Mouse (Mus musculus): ENCODE data around the gene Paxip1. TPM values are rescaled to one million over a fixed set of nuclear protein-coding genes. Genes with fewer than 3 reads are reported as not detected.

The Paxip1 gene
- polyA plus RNA-seq, 1 experiment from 2014 or later = 16.9 TPM

GRCm38 (mm10) chr5:27724460-27724859, 67.0 kb downstream of the Paxip1 start:
- Histone ChIP-seq H3K9ac (no peak overlapping the region), H3K9me3 (replicated peaks) (no peaks in the 10 kb centered on the region), H3K36me3 (no peaks in the 10 kb centered on the region), H3K27ac (no peak overlapping the region), H3K4me1 (replicated peaks) (0 out of 2 replicates have a peak, but pooled peaks cover 2% of the 10 kb centered on the region), H3K4me3 (replicated peaks) (no peak overlapping the region), H3K4me2 (no peak overlapping the region), H3K27me3 (no peaks in the 10 kb centered on the region)
- DNase-seq = no peak
- no peak for ATAC-seq (ENCODE audit: low read depth)
- WGBS (ENCODE audit: insufficient replicate concordance) = 16% methylated on average over 2 of the region's 2 CpGs

GRCm38 (mm10) chr5:27719311-27719710, 72.2 kb downstream of the Paxip1 start:
- H3K4me2 ChIP-seq = no peak overlapping the region
- 34% methylated on average over 2 of the region's 2 CpGs for WGBS (ENCODE audit: insufficient replicate concordance)
- 0 out of 2 replicates have a peak, but pooled peaks cover 5% of the 10 kb centered on the region for H3K27me3 ChIP-seq
- H3K36me3 ChIP-seq = no peaks in the 10 kb centered on the region
- ATAC-seq (ENCODE audit: low read depth) (no peak), DNase-seq (no peak)
- no peak overlapping the region for H3K9ac ChIP-seq
- H3K4me1 ChIP-seq (replicated peaks) = no peaks in the 10 kb centered on the region
- no peak overlapping the region for H3K27ac ChIP-seq
- no peaks in the 10 kb centered on the region for H3K9me3 ChIP-seq (replicated peaks)
- H3K4me3 ChIP-seq (replicated peaks) = no peak overlapping the region

GRCm38 (mm10) chr5:27717301-27717700, 74.2 kb downstream of the Paxip1 start:
- H3K4me1 ChIP-seq (replicated peaks) = no peaks in the 10 kb centered on the region
- DNase-seq = no peak
- no peak overlapping the region for H3K4me3 ChIP-seq (replicated peaks)
- no peaks in the 10 kb centered on the region for H3K9me3 ChIP-seq (replicated peaks)
- no peak overlapping the region for H3K4me2 ChIP-seq
- H3K36me3 ChIP-seq = no peaks in the 10 kb centered on the region
- peaks cover 16% of the 10 kb centered on the region; the same call in 1 of the 2 replicates for H3K27me3 ChIP-seq
- H3K9ac ChIP-seq = no peak overlapping the region
- no peak for ATAC-seq (ENCODE audit: low read depth)
- H3K27ac ChIP-seq = no peak overlapping the region

GRCm38 (mm10) chr5:27716026-27716425, 75.5 kb downstream of the Paxip1 start:
- H3K4me3 ChIP-seq (replicated peaks) = no peak overlapping the region
- no peak overlapping the region for H3K9ac ChIP-seq
- no peak overlapping the region for H3K27ac ChIP-seq
- no peak for DNase-seq
- ATAC-seq (ENCODE audit: low read depth) = no peak
- no peaks in the 10 kb centered on the region for H3K9me3 ChIP-seq (replicated peaks)
- H3K27me3 ChIP-seq = peaks cover 22% of the 10 kb centered on the region; the same call in 1 of the 2 replicates
- no peaks in the 10 kb centered on the region for H3K36me3 ChIP-seq
- peaks cover 4% of the 10 kb centered on the region; the same call in 1 of the 2 replicates for H3K4me1 ChIP-seq (replicated peaks)
- WGBS (ENCODE audit: insufficient replicate concordance) = 70% methylated on average over 4 of the region's 4 CpGs
- H3K4me2 ChIP-seq = no peak overlapping the region

- DNase-seq = no peak
- H3K4me1 ChIP-seq (replicated peaks) = peaks cover 20% of the 10 kb centered on the region
- no peak overlapping the region for H3K4me2 ChIP-seq
- peaks cover 26% of the 10 kb centered on the region; the same call in 1 of the 2 replicates for H3K27me3 ChIP-seq
- no peak for ATAC-seq (ENCODE audit: low read depth)
- no peaks in the 10 kb centered on the region for H3K36me3 ChIP-seq
- H3K9ac ChIP-seq = no peak overlapping the region
- H3K4me3 ChIP-seq (replicated peaks) = no peak overlapping the region
- H3K9me3 ChIP-seq (replicated peaks) = no peaks in the 10 kb centered on the region
- WGBS (ENCODE audit: insufficient replicate concordance) = 57% methylated on average over 9 of the region's 9 CpGs
- H3K27ac ChIP-seq = no peak overlapping the region
Measured at GRCm38 (mm10) chr5:27714356-27714755, 77.1 kb downstream of the Paxip1 start.

GRCm38 (mm10) chr5:27711461-27712192, 79.9 kb downstream of the Paxip1 start:
- Histone ChIP-seq H3K9me3 (replicated peaks) (no peaks in the 10 kb centered on the region), H3K9ac (no peak overlapping the region), H3K4me1 (replicated peaks) (peaks cover 48% of the 10 kb centered on the region), H3K27me3 (peaks cover 26% of the 10 kb centered on the region; the same call in 1 of the 2 replicates), H3K27ac (no peak overlapping the region), H3K36me3 (no peaks in the 10 kb centered on the region), H3K4me2 (no peak overlapping the region), H3K4me3 (replicated peaks) (no peak overlapping the region)
- DNase-seq = no peak
- no peak for ATAC-seq (ENCODE audit: low read depth)
- 68% methylated on average over 8 of the region's 8 CpGs for WGBS (ENCODE audit: insufficient replicate concordance)

- H3K4me2 ChIP-seq = peak overlapping the region; percentile 71
- 1% methylated on average over 6 of the region's 6 CpGs for WGBS (ENCODE audit: insufficient replicate concordance)
- DNase-seq = peak; percentile 72
- H3K4me3 ChIP-seq (replicated peaks) = peak overlapping the region; percentile 33
- no peaks in the 10 kb centered on the region for H3K36me3 ChIP-seq
- peaks cover 59% of the 10 kb centered on the region for H3K4me1 ChIP-seq (replicated peaks)
- H3K27ac ChIP-seq = peak overlapping the region; percentile 90
- H3K9me3 ChIP-seq (replicated peaks) = no peaks in the 10 kb centered on the region
- H3K9ac ChIP-seq = peak overlapping the region; percentile 64
- ATAC-seq (ENCODE audit: low read depth) = peak; percentile 87
- peaks cover 15% of the 10 kb centered on the region; the same call in 1 of the 2 replicates for H3K27me3 ChIP-seq
Measured at GRCm38 (mm10) chr5:27708209-27708608, 83.3 kb downstream of the Paxip1 start.

- DNase-seq (peak; percentile 26), ATAC-seq (ENCODE audit: low read depth) (peak; percentile 84)
- no peak overlapping the region for H3K4me3 ChIP-seq (replicated peaks)
- H3K4me1 ChIP-seq (replicated peaks) = peaks cover 59% of the 10 kb centered on the region
- H3K27me3 ChIP-seq = peaks cover 10% of the 10 kb centered on the region; the same call in 1 of the 2 replicates
- peak overlapping the region; percentile 64 for H3K9ac ChIP-seq
- peak overlapping the region; percentile 90 for H3K27ac ChIP-seq
- no peaks in the 10 kb centered on the region for H3K9me3 ChIP-seq (replicated peaks)
- peak overlapping the region; percentile 71 for H3K4me2 ChIP-seq
- H3K36me3 ChIP-seq = no peaks in the 10 kb centered on the region
Measured at GRCm38 (mm10) chr5:27707283-27707682, 84.2 kb downstream of the Paxip1 start.

GRCm38 (mm10) chr5:27706551-27706950, 84.9 kb downstream of the Paxip1 start:
- no peak overlapping the region for H3K4me3 ChIP-seq (replicated peaks)
- 36% methylated on average over 6 of the region's 6 CpGs for WGBS (ENCODE audit: insufficient replicate concordance)
- no peaks in the 10 kb centered on the region for H3K36me3 ChIP-seq
- H3K27me3 ChIP-seq = peaks cover 4% of the 10 kb centered on the region; the same call in 1 of the 2 replicates
- DNase-seq (no peak), ATAC-seq (ENCODE audit: low read depth) (no peak)
- no peak overlapping the region for H3K9ac ChIP-seq
- no peak overlapping the region for H3K4me2 ChIP-seq
- no peaks in the 10 kb centered on the region for H3K9me3 ChIP-seq (replicated peaks)
- peak overlapping the region; percentile 90 for H3K27ac ChIP-seq
- H3K4me1 ChIP-seq (replicated peaks) = peaks cover 59% of the 10 kb centered on the region

- no peaks in the 10 kb centered on the region for H3K27me3 ChIP-seq
- no peak for ATAC-seq (ENCODE audit: low read depth)
Measured at GRCm38 (mm10) chr5:27705020-27705419, 86.5 kb downstream of the Paxip1 start.

GRCm38 (mm10) chr5:27702482-27702881, 89.0 kb downstream of the Paxip1 start:
- WGBS (ENCODE audit: insufficient replicate concordance) = 78% methylated on average over 6 of the region's 6 CpGs
- H3K4me2 ChIP-seq = no peak overlapping the region
- no peaks in the 10 kb centered on the region for H3K9me3 ChIP-seq (replicated peaks)
- no peak for DNase-seq
- peaks cover 20% of the 10 kb centered on the region for H3K4me1 ChIP-seq (replicated peaks)
- H3K27ac ChIP-seq = no peak overlapping the region
- no peaks in the 10 kb centered on the region for H3K27me3 ChIP-seq
- H3K4me3 ChIP-seq (replicated peaks) = no peak overlapping the region
- no peak overlapping the region for H3K9ac ChIP-seq
- H3K36me3 ChIP-seq = no peaks in the 10 kb centered on the region
- ATAC-seq (ENCODE audit: low read depth) = no peak

More at GRCm38 (mm10) chr5:27705020-27705419, 86.5 kb downstream of the Paxip1 start:
- DNase-seq = no peak
- H3K9ac ChIP-seq = no peak overlapping the region
- H3K4me2 ChIP-seq = no peak overlapping the region
- no peaks in the 10 kb centered on the region for H3K36me3 ChIP-seq
- H3K4me1 ChIP-seq (replicated peaks) = peaks cover 45% of the 10 kb centered on the region
- no peak overlapping the region for H3K27ac ChIP-seq
- H3K9me3 ChIP-seq (replicated peaks) = no peaks in the 10 kb centered on the region
- H3K4me3 ChIP-seq (replicated peaks) = no peak overlapping the region
